Mouse (Mus musculus) liver, embryonic 14.5 days (tissue): ENCODE measurements around the gene Polr3b. TPM values are rescaled to one million over a fixed set of nuclear protein-coding genes. Genes with fewer than 3 reads are reported as not detected.

Source experiments
- ATAC-seq: fragments of 200-750 bp; cut with Nextera tagmentation; 2 replicates; pipeline ENCODE4 v1.8.0; 2017; ENCODE audit warnings: moderate number of reproducible peaks, mild to moderate bottlenecking, moderate library complexity; ENCODE audit not compliant: insufficient read depth
- DNase-seq, 3 experiments: peaks; one replicate each; pipeline ENCODE4 v3.0.0-alpha.2; 2012 to 2013; ENCODE audit warnings: low read depth in 3 of 3, low spot score in 3 of 3
- H3K27ac ChIP-seq: fragments of 300-500 bp; sonication (generic); 2 replicates; pipeline ENCODE4 v1.5.1; 2014; ENCODE audit warnings: moderate library complexity, mild to moderate bottlenecking, control low read depth, inconsistent platforms
- H3K27me3 ChIP-seq: fragments of 300-500 bp; sonication (generic); 2 replicates; pipeline ENCODE4 v1.6.1; 2014; ENCODE audit warnings: mild to moderate bottlenecking, low read length, moderate library complexity; ENCODE audit not compliant: control insufficient read depth, insufficient read depth
- H3K36me3 ChIP-seq: fragments of 300-500 bp; sonication (generic); replicated peaks from 2 replicates; pipeline ENCODE4 v1.6.1; 2014; ENCODE audit warnings: low read depth; ENCODE audit not compliant: control insufficient read depth, insufficient read depth
- H3K4me1 ChIP-seq, 2 experiments: fragments of 200-500 bp in 1 of 2; fragments of 300-500 bp in 1 of 2; sonication (generic) in 1 of 2; replicated peaks; 2 replicates each; pipeline ENCODE4 v1.6.1; 2012 to 2014; ENCODE audit warnings: antibody characterized with exemption in 1 of 2, inconsistent platforms in 1 of 2, low read length in 1 of 2; ENCODE audit not compliant: control insufficient read depth in 2 of 2, insufficient read depth in 2 of 2
- H3K4me2 ChIP-seq: fragments of 300-500 bp; sonication (generic); 2 replicates; pipeline ENCODE4 v1.6.1; 2014; ENCODE audit warnings: low read depth, mild to moderate bottlenecking, control low read depth, moderate library complexity
- H3K4me3 ChIP-seq, 2 experiments: fragments of 200-500 bp in 1 of 2; fragments of 300-500 bp in 1 of 2; sonication (generic) in 1 of 2; 2 replicates each; pipeline ENCODE4 v1.5.1; 2012 to 2014; ENCODE audit warnings: low read depth in 2 of 2, low read length in 2 of 2, mild to moderate bottlenecking in 2 of 2, control low read depth in 1 of 2, inconsistent platforms in 1 of 2, moderate library complexity in 1 of 2; ENCODE audit not compliant: insufficient read depth in 1 of 2
- H3K9ac ChIP-seq: fragments of 300-500 bp; sonication (generic); replicated peaks from 2 replicates; pipeline ENCODE4 v1.6.1; 2014; ENCODE audit warnings: mild to moderate bottlenecking, control low read depth, moderate library complexity
- H3K9me3 ChIP-seq: fragments of 300-500 bp; sonication (generic); 2 replicates; pipeline ENCODE4 v1.6.1; 2016; ENCODE audit warnings: low read length, mixed read lengths; ENCODE audit not compliant: control insufficient read depth
- CTCF ChIP-seq: IDR thresholded peaks from 2 replicates; pipeline ENCODE4 v1.5.1; 2016; ENCODE audit warnings: antibody characterized with exemption, low read depth, control low read depth
- EP300 ChIP-seq: IDR thresholded peaks from 2 replicates; pipeline ENCODE4 v1.6.1; 2016; ENCODE audit warnings: antibody characterized with exemption, low read depth
- WGBS: fragments of 180-500 bp; shearing (Covaris S2); extraction: QIAGEN DNeasy Blood & Tissue Kit; methylation state at CpG from one replicate; pipeline ENCODE4 v1.1.7; 2014; ENCODE audit not compliant: insufficient replicate concordance; 5-methylcytosine and 5-hydroxymethylcytosine counted together
- polyA plus RNA-seq, 2 experiments: library from polyadenylated mRNA; depleted of rRNA in 1 of 2; stranded (reverse) in 1 of 2; unstranded in 1 of 2; fragments of >200 nt; fragmentation: Nextera tagmentation in 1 of 2; extraction: Ambion mirVana in 1 of 2; gene quantifications; 2 replicates each; pipeline versions ENCODE4 v1.2.1 to v1.2.3; 2012 to 2014

Polr3b gene
- polyA plus RNA-seq, 2 experiments = 3.7 to 5.8 TPM

DNA sequence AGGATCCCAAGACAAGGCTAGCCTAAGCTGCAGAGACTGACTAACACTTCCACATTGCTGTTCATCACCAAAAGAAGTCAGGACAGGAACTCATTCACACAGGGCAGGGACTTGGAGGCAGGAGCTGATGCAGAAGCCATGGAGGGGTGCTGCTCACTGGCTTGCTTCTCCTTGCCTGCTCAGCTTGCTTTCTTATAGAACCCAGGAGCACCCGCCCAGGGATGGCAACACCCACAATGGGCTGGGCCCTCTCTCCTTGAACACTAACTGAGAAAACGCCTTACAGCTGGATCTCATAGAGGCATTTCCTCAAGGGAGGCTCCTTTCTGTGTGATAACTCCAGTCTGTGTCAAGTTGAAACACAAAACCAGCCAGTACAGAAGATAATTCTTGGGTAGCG is 7.0 kb upstream of the Polr3b start:
- Histone ChIP-seq H3K9ac (no peak overlapping the region), H3K4me1 (peaks cover 0 to 7% of the 10 kb centered on the region in 2 experiments; a peak in 1 of 4 replicates), H3K36me3 (no peaks in the 10 kb centered on the region), H3K4me3 (no peak overlapping the region), H3K27ac (no peak overlapping the region), H3K9me3 (no peaks in the 10 kb centered on the region), H3K27me3 (no peaks in the 10 kb centered on the region), H3K4me2 (no peak overlapping the region)
- 49% methylated on average over 3 of the region's 3 CpGs for WGBS
- DNase-seq = no peak
- TF ChIP-seq EP300 = no peak
- TF ChIP-seq CTCF = no peak
- ATAC-seq = no peak

DNA sequence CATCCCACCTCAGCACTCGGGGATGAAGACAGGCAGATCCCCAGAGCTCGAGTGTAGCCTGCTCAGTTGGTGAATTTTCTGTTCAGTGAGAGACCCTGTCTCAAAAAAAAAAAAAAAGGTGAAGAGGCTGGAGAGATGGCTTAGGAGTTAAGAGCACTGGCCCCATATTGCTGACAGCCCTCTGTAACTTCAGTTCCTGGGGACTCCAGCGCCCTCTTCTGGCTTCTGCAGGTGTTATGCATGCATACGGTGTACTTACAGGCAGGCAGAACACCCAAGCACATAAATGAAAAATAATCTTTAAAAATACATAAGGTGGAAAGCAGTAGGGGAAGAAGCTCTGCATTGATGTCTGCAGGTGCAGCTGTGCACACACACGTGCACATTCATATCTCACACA is 9.1 kb downstream of the Polr3b start:
- 64% methylated on average over 5 of the region's 5 CpGs for WGBS
- ATAC-seq (no peak), DNase-seq (peak; percentile 20 to 43 (median 24))
- no peaks in the 10 kb centered on the region for H3K9me3 ChIP-seq
- no peak overlapping the region for H3K4me3 ChIP-seq
- no peak overlapping the region for H3K4me2 ChIP-seq
- peaks cover 6% of the 10 kb centered on the region; the same call in 1 of the 2 replicates for H3K36me3 ChIP-seq
- no peak overlapping the region for H3K9ac ChIP-seq
- no peaks in the 10 kb centered on the region for H3K27me3 ChIP-seq
- no peaks in the 10 kb centered on the region for H3K4me1 ChIP-seq
- H3K27ac ChIP-seq = no peak overlapping the region
- TF ChIP-seq EP300 (no peak), CTCF (peak; percentile 70)

DNA sequence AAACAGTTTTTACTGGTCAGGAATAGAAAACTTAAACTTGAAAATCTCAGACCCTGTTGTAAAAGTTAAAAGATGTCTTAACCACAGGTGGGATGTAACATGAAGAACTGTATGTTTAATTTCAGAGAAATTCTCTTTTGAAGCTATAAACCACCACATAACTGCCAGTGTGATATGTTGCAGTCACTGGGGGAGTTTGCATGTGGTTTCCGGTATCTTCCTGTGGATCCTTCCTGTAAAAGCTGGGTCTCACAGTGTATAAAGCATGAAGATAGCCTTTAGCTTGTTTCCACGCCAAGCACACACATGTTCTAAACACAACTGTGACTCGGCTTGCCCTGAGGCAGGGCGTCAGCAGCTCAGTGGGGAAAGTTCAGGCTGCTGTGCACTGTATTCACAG is 9.9 kb downstream of the Polr3b start:
- Histone ChIP-seq H3K9ac (no peak overlapping the region), H3K4me2 (no peak overlapping the region), H3K9me3 (no peaks in the 10 kb centered on the region), H3K36me3 (peaks cover 9% of the 10 kb centered on the region; the same call in 1 of the 2 replicates), H3K4me3 (no peak overlapping the region), H3K27ac (no peak overlapping the region), H3K27me3 (no peaks in the 10 kb centered on the region), H3K4me1 (no peaks in the 10 kb centered on the region)
- no peak for ATAC-seq
- TF ChIP-seq EP300 (no peak), CTCF (no peak)
- no peak for DNase-seq
- WGBS = 76% methylated on average over 4 of the region's 4 CpGs

DNA sequence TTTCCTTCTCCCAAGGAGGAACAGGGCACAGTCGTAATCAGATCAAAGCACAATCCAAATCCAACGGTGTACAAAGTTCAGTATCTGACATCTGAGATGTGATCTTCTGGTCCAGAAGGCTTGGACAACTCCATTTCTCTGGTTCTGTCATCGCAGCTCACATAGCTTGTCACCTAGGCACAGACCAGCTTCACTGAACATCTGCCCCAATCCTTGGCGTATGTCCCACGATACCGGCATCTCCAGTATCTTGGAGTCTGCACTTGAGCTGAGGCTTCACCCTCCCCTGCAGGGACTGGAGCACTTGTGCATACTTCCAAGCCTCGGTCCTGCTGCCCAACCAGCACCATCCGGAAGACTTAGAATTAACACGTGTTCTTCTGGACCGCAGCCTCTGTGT is 14.6 kb downstream of the Polr3b start:
- ATAC-seq = no peak
- no peak for TF ChIP-seq CTCF
- Histone ChIP-seq H3K9ac (no peak overlapping the region), H3K4me3 (no peak overlapping the region), H3K4me2 (no peak overlapping the region), H3K27ac (no peak overlapping the region), H3K9me3 (no peaks in the 10 kb centered on the region), H3K27me3 (no peaks in the 10 kb centered on the region), H3K36me3 (peaks cover 9% of the 10 kb centered on the region), H3K4me1 (peaks cover 11 to 17% of the 10 kb centered on the region in 2 experiments)
- 83% methylated on average over 10 of the region's 10 CpGs for WGBS
- DNase-seq = no peak

DNA sequence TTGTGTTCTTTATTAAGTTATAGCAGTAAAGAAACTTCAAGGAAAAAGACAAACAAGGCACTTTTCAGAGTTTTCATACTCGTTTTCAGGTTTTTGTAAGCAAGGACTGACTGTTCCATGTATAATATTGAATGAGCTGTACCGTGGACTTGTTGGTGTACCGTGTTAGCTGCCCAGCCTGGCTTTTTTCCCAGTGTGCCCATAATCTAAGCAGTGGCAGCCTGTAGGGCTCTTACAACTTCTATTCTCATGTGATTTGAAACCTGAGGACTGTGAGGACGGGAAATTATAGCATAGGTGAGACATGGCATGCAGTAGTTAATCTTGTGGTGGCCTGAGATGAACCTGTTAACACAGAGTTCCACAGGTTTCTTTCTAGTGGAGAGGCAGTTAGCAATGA is 16.3 kb downstream of the Polr3b start:
- no peak for DNase-seq
- H3K4me3 ChIP-seq = no peak overlapping the region
- H3K27ac ChIP-seq = no peak overlapping the region
- H3K36me3 ChIP-seq = peaks cover 6% of the 10 kb centered on the region
- no peak overlapping the region for H3K4me2 ChIP-seq
- H3K9me3 ChIP-seq = no peaks in the 10 kb centered on the region
- 78% methylated on average over 4 of the region's 4 CpGs for WGBS
- TF ChIP-seq EP300 (no peak), CTCF (no peak)
- no peak overlapping the region for H3K9ac ChIP-seq
- H3K4me1 ChIP-seq = peaks cover 11 to 17% of the 10 kb centered on the region in 2 experiments
- ATAC-seq = no peak
- H3K27me3 ChIP-seq = no peaks in the 10 kb centered on the region
